Mouse (Mus musculus) thymus, postnatal 10 days (tissue): ENCODE measurements around the gene Mansc1.
A peak's percentile ranks its signal among the peaks of the same experiment; 100 is the strongest.

Experiments used
- DNase-seq, 2 experiments: peaks; one replicate each; pipeline ENCODE4 v3.0.0; 2021; ENCODE audit warnings: low spot score in 2 of 2

The Mansc1 gene

DNA sequence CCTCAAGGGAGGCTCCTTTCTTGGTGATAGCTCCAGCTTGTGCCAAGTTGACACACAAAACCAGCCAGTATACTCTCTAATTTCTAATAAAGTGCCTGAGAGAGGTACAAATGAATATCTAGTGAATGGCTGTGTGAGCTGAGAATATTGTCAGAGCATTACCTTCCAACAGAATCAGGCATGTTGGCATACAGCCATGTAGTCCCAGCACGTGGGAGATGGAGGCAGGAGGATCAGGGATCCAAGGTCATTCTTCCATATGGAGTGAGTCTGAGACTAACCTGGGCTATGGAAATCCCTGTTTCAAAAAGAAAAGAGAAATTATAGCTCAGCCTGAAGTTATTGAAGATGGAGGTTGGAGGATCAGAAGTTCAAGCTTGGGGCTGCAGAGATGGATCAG, 33.0 kb downstream of the Mansc1 start:
- no peak for DNase-seq

GRCm38 (mm10) chr6:134597651-134598229, 34.5 kb downstream of the Mansc1 start:
- DNase-seq, result no peak

DNA sequence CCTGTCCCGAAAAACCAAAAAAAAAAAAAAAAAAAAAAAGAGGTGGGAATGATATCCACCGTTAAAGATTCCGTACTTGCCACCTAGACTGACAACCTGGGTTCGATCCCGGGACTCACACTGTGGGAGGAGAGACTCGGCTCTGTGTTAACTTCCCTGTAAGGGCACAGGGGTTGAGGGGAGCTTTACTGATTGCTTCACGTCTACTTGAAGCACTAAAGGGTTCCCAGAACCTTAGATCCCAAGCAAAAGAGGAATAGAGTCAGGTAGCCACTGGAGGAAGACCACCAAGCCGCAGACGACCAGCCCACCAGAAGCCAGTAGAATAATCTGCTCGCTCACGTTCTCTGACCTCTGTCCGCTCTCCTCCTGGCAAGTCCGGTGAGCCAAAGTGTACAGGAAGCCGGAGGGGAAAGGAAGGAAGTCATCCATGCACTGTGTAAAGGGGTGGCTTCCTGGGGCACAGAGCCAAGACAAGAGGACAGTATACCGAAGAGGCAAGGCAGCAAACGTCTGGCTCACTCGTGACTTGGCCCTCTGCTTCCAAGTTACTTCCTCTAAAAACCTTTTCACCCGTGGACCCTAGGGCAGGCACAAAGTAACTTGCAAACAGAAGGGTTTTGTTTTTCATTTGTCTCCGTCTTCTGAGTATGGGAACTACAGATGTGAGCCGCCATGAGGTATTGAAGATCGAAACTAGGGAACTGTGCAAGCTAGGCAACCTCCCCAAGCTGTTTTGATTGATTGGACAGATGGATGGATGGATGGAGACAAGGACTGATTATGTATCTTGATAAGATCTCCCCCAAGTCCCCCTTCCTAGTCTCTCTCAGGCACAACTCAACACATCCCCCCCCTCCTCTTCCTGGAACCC, 37.5 kb downstream of the Mansc1 start:
- DNase-seq, result no peak

DNA sequence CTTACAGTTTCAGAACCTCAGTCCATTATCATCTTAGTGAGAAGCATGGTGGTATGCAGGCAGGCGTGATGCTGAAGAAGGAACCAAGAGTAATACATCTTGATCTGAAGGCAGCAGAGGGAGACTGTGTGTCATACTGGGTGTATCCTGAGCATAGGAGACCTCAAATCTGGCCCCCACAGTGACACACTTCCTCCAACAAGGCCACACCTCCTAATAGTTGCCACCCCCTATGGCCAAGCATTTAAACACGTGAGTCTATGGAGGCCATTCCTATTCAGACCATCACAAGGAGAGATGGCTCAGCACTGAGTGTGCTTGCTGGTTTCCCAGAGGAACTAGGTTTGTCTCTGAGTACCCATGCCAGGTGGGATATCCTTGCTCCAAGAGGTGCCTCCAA, 40.7 kb downstream of the Mansc1 start:
- DNase-seq, result no peak

DNA sequence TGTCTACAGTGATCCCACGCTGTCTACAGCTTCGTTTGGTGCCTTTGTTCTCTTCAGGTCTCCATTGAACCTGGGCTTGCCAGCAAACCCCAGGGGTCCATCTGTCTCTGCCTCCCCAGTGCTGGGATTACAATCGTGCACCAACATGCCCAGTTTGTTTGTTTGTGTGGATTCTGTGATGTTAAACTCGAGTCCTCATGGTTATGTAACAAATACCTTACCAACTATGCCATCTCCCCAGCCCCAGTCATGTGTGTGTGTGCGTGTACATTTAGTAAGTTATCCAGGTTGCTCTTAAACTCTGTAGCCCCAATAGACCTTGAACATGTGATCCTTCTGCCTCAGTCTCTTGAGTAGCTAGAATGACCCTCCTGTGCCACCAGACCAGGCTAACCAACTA, 46.0 kb downstream of the Mansc1 start:
- DNase-seq, result no peak

- no peak for DNase-seq
These were observed 47.7 kb downstream of the Mansc1 start for GRCm38 (mm10) chr6:134584616-134585015.

DNA sequence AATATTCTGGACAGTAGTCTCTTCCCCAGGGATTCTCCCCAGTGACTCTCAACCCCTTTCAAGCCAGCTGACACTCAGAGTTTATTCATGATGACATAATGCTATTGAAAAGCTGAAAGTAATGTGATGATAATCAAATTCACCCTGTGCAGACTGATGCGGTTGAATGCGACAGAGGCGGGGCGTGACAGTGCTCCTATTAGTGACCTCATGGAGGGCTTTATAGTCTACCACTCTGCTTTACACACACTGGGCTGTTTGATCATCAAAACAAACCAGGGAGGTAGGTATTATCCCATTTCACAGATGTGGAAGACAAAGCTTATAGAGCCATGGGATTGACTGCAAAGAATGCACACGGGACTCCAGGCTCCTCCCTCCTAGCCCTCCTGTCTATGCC, 50.2 kb downstream of the Mansc1 start:
- no peak for DNase-seq

GRCm38 (mm10) chr6:134579506-134579905, 52.8 kb downstream of the Mansc1 start:
- no peak for DNase-seq

GRCm38 (mm10) chr6:134578039-134578438, 54.2 kb downstream of the Mansc1 start:
- no peak for DNase-seq

GRCm38 (mm10) chr6:134575288-134575741, 57.0 kb downstream of the Mansc1 start:
- DNase-seq, result no peak

- no peak for DNase-seq
These were observed 64.2 kb downstream of the Mansc1 start for GRCm38 (mm10) chr6:134567986-134568556.

DNA sequence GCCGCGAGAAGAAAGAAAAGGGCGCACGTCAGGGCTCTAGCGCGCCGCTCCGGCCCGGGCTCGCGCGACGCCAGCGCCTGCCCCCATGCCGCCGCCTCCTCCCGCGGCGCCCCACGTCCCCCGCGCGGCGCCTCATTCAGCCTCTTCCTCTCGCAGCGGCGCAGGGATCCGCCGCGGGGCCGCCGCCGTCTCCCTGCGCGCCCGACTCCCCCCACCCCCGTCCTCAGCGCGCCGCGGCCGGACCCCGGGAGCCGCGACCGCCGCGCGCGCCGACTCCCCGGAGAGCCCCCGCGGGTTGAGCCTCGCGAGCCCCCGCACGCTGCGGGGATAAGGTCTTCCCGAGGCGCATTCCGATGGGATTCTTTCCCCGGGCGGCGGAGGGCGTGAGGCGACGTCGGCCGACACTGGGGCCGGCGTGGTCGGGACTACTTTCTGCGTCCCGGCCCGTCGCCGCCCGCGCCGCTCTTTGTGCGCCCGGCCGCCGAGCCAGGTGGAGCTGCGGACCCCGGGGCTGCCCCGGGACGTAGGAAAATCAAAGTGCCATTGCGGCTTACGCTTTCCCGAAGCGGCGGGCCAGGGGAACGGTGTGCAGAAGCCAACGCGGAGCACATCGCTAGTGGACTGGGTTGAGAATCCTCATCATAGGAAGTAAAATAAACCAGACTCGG, 65.3 kb downstream of the Mansc1 start, which contains the start of gene Lrp6:
Gene Lrp6 (minus strand): TSS at position 148 of the 668 bp plus-strand sequence.
- DNase-seq, result peak; percentile 71 to 80

DNA sequence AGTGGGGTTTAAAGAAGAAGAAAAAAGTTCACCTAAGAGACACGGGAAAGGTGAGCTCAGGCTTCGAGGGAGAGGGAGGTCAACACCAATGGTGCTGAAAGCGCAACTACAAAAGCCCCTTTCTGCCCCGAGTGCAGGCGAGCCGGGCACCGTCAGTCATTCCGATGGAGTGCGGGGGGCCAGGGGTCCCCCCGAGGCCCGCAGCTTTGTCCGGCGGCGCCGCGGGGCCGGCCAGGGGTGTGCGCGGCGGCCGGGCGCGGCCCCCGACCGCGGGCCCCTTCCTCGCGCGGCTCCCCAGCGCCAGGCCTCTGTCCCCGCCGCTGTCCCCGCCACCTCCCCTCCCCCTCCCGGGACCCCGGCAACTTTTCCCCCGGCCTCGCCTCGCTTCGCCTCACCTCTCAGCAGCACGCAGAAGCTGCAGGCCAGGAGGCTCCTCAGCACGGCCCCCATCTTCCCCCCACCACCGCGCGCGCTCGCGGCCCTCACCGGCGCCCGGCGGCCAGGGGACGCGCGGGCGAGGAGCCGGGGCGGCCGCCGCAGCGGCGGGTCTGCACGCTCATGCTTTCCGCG, 66.0 kb downstream of the Mansc1 start:
- peak in 1 of 2 experiments; percentile 14 for DNase-seq

- peak in 1 of 2 experiments; percentile 12 for DNase-seq
These were observed 66.6 kb downstream of the Mansc1 start for GRCm38 (mm10) chr6:134565606-134566247.

DNA sequence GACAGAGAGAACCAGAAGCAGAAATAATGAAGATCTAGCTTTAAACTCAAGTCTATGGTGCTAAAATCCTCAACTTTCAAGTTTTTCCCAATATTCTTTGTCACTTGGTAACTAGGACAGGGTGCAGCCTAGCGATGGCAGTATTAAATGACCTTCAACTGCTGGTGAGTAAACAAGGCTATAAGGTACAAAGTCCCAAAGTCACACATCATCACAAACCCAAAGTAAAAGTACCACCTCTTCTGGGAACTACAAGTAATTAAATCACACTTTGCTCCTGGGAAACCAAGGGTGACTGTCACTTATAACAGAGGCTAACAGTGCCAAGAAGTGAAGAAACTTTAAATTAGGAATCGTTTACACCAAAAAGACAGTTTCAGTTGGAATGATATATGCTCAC, 67.7 kb downstream of the Mansc1 start:
- DNase-seq, result no peak

DNA sequence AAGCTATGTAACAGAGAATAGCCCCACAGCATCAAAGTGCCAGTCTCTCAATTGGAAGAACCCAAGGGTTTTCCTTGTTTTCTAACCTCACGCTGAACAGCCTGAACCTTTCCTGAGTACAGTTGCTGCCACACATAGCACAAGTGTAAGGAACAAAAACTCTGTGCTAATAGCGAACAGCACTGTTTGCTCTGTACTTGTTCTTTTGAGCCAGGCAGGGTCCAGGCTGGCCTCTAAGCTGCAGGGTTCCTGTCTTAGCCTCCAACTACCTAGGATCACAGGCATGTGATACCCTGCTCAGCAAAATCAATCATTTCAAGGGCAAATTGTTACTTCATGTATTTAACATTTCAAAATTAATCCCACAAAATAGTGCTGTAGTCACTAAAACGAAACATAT, 72.7 kb downstream of the Mansc1 start:
- DNase-seq, result no peak
